Mouse (Mus musculus) C2C12 (cell line): Measurements from ENCODE around the gene Tmprss4.

ENCODE experiments used
- CEBPB ChIP-seq: IDR thresholded peaks from one replicate; pipeline ENCODE4 v1.6.1; 2011; ENCODE audit warnings: low read depth, mild to moderate bottlenecking, control low read depth, moderate library complexity
- CTCF ChIP-seq: IDR thresholded peaks from one replicate; pipeline ENCODE4 v1.5.1; 2011; ENCODE audit not compliant: control insufficient read depth, insufficient read depth, insufficient read length
- MAX ChIP-seq: IDR thresholded peaks from one replicate; pipeline ENCODE4 v1.6.1; 2011; ENCODE audit warnings: mild to moderate bottlenecking, control low read depth
- USF1 ChIP-seq: IDR thresholded peaks from one replicate; pipeline ENCODE4 v1.6.1; 2011; ENCODE audit warnings: low read depth, mild to moderate bottlenecking, control low read depth, moderate library complexity

GRCm38 (mm10) chr9:45221567-45221966 lies 17.7 kb upstream of the Tmprss4 start:
- no peak for TF ChIP-seq CTCF
- TF ChIP-seq USF1, result no peak
- TF ChIP-seq CEBPB, result no peak
- TF ChIP-seq MAX, result no peak
